Mouse (Mus musculus): Measurements from ENCODE around the gene Lmntd1. TPM values are rescaled to one million over a fixed set of nuclear protein-coding genes. Genes with fewer than 3 reads are reported as not detected.

Lmntd1 gene
- polyA plus RNA-seq, 1 experiment from 2014 or later: 0.29 TPM

DNA sequence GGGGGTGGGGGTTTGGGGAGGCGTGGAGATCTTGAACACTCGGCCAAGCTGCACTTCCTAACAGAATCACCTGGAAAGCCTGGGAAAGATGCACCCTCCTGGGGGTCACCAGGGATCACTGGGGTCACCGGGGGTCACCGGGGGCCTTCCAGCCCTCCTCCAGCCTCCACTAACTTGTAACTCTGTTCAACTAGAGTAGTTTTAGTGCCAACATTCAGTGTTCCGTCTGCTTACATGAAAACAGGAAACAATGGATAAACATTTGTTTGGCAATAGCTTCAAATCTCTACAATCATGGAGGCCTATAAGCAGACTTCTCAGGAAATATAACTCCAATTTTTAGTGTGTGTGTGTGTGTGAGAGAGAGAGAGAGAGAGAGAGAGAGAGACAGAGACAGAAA is 38.9 kb upstream of the Lmntd1 start:
- DNase-seq: peak; percentile 62
- no peaks in the 10 kb centered on the region for H3K27me3 ChIP-seq (ENCODE audit: insufficient read depth, low read length)
- ATAC-seq (ENCODE audit: insufficient read depth): no peak

DNA sequence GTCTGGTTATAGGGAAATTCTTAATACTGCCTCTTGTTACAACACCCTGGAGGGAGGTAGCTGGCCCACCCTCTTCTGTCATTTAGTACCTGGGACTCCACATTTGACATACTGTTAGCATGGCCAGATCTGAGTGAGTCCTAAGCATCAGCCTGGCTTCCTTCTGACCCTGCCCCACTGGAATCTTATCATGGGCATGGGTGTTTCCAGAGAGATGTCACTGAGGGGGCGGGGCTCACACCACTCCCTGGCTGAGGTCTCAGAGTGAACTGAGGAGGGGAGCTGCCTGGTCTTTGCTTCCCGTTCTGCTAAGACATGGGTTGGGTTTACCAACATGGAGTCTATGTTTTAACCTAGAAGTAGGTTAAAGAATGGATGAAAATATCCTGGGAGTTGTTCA is 37.9 kb upstream of the Lmntd1 start:
- no peak for TF ChIP-seq CTCF (IDR thresholded peaks at IDR 0.05; ENCODE audit: low read depth)
- no peak overlapping the region for H3K4me3 ChIP-seq (ENCODE audit: low read depth, low read length)
- ATAC-seq (ENCODE audit: insufficient read depth): peak; percentile 39
- H3K9ac ChIP-seq: no peak overlapping the region
- no peaks in the 10 kb centered on the region for H3K4me1 ChIP-seq (ENCODE audit: insufficient read depth)
- no peak for DNase-seq
- no peak overlapping the region for H3K4me2 ChIP-seq
- H3K36me3 ChIP-seq (ENCODE audit: insufficient read depth): no peaks in the 10 kb centered on the region
- no peaks in the 10 kb centered on the region for H3K9me3 ChIP-seq (ENCODE audit: low read depth, low read length)
- 45% methylated on average over 2 of the region's 2 CpGs for WGBS
- no peak overlapping the region for H3K27ac ChIP-seq (ENCODE audit: low read depth)
- H3K27me3 ChIP-seq (ENCODE audit: insufficient read depth, low read length): no peaks in the 10 kb centered on the region

More for the DNA sequence above, 38.9 kb upstream of the Lmntd1 start:
- Histone ChIP-seq H3K4me2 (no peak overlapping the region), H3K4me1 (ENCODE audit: insufficient read depth) (no peaks in the 10 kb centered on the region), H3K9ac (no peak overlapping the region), H3K27ac (ENCODE audit: low read depth) (no peak overlapping the region; the same call in 1 of the 2 replicates), H3K9me3 (ENCODE audit: low read depth, low read length) (no peaks in the 10 kb centered on the region), H3K36me3 (ENCODE audit: insufficient read depth) (no peaks in the 10 kb centered on the region), H3K4me3 (ENCODE audit: low read depth, low read length) (no peak overlapping the region)
- 76% methylated on average over 5 of the region's 5 CpGs for WGBS
- no peak for TF ChIP-seq CTCF (IDR thresholded peaks at IDR 0.05; ENCODE audit: low read depth)

DNA sequence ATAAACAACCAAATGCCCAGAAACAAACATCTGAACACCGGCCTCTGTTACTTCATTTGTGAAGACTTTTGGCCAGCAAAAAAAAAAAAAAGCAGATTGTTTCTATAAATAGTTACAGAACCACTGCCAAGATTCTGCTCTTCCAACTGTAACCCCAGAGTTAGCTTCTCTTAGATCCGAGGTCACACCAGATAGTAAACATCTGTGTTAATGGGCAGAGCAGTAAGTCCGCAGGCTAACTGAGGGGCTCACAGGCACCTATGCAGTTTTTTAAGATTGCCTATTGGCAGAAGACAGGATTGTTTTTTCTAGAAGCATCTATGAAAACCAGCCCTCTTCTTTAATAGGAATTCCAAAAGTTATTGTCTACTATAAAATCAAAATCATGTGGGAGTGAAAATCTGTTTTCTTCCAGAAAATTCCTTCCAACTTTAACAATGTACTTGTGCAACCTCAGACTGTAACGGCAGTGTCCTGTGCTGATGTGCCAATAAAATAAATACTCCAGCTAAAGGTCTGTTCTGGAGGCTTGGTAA is 26.9 kb upstream of the Lmntd1 start:
- Histone ChIP-seq H3K27me3 (ENCODE audit: insufficient read depth, low read length) (no peaks in the 10 kb centered on the region), H3K36me3 (ENCODE audit: insufficient read depth) (no peaks in the 10 kb centered on the region), H3K9ac (no peak overlapping the region), H3K4me3 (ENCODE audit: low read depth, low read length) (no peak overlapping the region), H3K4me2 (no peak overlapping the region), H3K9me3 (ENCODE audit: low read depth, low read length) (peaks cover 8% of the 10 kb centered on the region; the same call in 1 of the 2 replicates), H3K27ac (ENCODE audit: low read depth) (peak overlapping the region; percentile 63), H3K4me1 (ENCODE audit: insufficient read depth) (peaks cover 16% of the 10 kb centered on the region)
- DNase-seq: peak; percentile 87
- WGBS: 36% methylated on average over 4 of the region's 4 CpGs
- TF ChIP-seq CTCF (IDR thresholded peaks at IDR 0.05; ENCODE audit: low read depth): no peak
- peak; percentile 63; the same call in 1 of the 2 replicates for ATAC-seq (ENCODE audit: insufficient read depth)

DNA sequence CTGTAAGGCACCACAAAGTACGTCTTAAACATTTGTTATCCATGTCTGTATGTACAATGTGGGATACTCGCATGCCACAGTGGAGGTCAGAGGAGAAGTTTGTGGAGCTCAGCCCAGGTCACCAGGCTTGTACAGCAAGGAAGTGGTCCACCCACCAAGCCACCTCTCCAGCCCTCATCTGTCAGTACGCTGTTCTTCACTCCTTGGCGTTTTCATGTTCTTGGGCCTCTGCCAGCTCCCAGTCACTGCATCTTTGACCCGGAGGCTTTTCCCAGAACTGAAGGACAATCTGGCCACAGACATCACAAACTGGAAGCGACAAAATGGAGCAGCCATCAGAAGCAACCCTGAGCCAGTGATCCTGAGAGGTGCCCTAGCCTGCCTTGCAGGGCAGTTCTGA is 24.1 kb upstream of the Lmntd1 start:
- peak overlapping the region; percentile 1; the same call in 1 of the 2 replicates for H3K27ac ChIP-seq (ENCODE audit: low read depth)
- peak; percentile 75 for ATAC-seq (ENCODE audit: insufficient read depth)
- no peaks in the 10 kb centered on the region for H3K36me3 ChIP-seq (ENCODE audit: insufficient read depth)
- no peaks in the 10 kb centered on the region for H3K27me3 ChIP-seq (ENCODE audit: insufficient read depth, low read length)
- no peak overlapping the region for H3K4me3 ChIP-seq (ENCODE audit: low read depth, low read length)
- no peak overlapping the region for H3K4me2 ChIP-seq
- no peak overlapping the region for H3K9ac ChIP-seq
- peaks cover 8% of the 10 kb centered on the region; the same call in 1 of the 2 replicates for H3K9me3 ChIP-seq (ENCODE audit: low read depth, low read length)
- peak; percentile 85 for DNase-seq
- 37% methylated on average over 6 of the region's 6 CpGs for WGBS
- peaks cover 16% of the 10 kb centered on the region for H3K4me1 ChIP-seq (ENCODE audit: insufficient read depth)
- no peak for TF ChIP-seq CTCF (IDR thresholded peaks at IDR 0.05; ENCODE audit: low read depth)

DNA sequence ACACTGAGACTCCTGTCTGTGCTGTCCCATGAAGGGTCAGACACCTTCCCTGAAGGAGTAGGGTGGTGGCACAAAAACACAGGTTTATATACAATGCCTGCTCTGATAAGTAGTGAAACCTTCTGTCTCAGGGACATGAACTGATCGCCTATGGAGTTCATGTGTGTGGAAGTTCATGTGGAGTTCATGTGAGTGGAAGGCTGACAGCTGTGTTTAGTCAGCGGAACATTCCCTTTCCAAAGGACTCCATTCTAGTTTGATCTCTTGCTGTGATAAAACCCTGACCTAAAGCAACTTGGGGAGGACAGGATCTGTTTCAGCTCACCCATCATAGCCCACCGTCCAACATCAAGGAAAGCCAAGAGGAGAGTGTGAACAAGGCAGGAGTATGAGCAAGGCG is 22.6 kb upstream of the Lmntd1 start:
- DNase-seq (peak; percentile 45), ATAC-seq (ENCODE audit: insufficient read depth) (peak; percentile 11; the same call in 1 of the 2 replicates)
- Histone ChIP-seq H3K4me1 (ENCODE audit: insufficient read depth) (peaks cover 16% of the 10 kb centered on the region), H3K9me3 (ENCODE audit: low read depth, low read length) (peaks cover 8% of the 10 kb centered on the region; the same call in 1 of the 2 replicates), H3K36me3 (ENCODE audit: insufficient read depth) (no peaks in the 10 kb centered on the region), H3K4me2 (no peak overlapping the region), H3K9ac (no peak overlapping the region), H3K27me3 (ENCODE audit: insufficient read depth, low read length) (no peaks in the 10 kb centered on the region), H3K4me3 (ENCODE audit: low read depth, low read length) (no peak overlapping the region), H3K27ac (ENCODE audit: low read depth) (no peak overlapping the region; the same call in 1 of the 2 replicates)
- 46% methylated on average over 4 of the region's 4 CpGs for WGBS
- no peak for TF ChIP-seq CTCF (IDR thresholded peaks at IDR 0.05; ENCODE audit: low read depth)

DNA sequence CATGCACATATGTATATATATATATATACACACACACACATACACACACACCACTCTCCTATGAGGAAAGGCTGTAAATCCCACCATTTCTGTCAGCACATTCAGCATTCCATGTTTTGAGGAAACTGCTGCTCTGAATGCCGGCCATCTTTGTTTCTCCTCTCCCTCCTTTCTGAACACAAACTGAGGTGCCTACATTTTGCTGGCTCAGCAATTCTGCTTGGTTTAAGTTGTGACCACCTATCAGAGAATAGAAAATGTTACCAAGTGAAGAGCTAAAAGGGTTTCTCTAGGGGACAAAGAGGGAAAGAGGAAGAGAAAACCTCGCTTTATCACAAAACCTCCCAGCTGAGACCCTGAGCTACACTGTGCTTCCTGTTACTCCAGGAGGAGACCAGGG is 20.3 kb upstream of the Lmntd1 start:
- TF ChIP-seq CTCF (IDR thresholded peaks at IDR 0.05; ENCODE audit: low read depth): no peak
- Histone ChIP-seq H3K27me3 (ENCODE audit: insufficient read depth, low read length) (no peaks in the 10 kb centered on the region), H3K4me2 (no peak overlapping the region), H3K4me1 (ENCODE audit: insufficient read depth) (peaks cover 14% of the 10 kb centered on the region), H3K36me3 (ENCODE audit: insufficient read depth) (no peaks in the 10 kb centered on the region), H3K27ac (ENCODE audit: low read depth) (no peak overlapping the region), H3K4me3 (ENCODE audit: low read depth, low read length) (no peak overlapping the region), H3K9me3 (ENCODE audit: low read depth, low read length) (no peaks in the 10 kb centered on the region), H3K9ac (no peak overlapping the region)
- no peak for DNase-seq
- 71% methylated on average over 2 of the region's 2 CpGs for whole genome bisulfite sequencing
- ATAC-seq (ENCODE audit: insufficient read depth): no peak

DNA sequence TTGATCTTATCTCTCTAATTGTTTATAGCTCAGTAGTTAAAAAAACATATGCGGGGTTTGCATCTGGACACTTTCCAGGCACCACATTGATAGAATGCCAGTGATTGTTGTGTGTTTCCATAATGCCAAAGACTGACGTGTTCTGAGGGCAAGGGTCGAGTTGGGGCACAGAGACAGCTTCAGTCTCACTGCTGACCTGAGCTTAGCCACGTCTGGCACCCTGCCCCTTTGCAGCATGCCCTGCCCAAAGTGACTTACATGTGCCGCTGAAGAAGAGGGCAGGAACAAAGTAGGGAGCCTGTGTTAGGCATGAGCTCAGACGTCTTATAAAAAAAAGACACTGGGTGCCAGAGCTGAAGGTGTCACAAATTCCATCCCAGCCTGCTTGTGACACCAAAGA is 16.1 kb upstream of the Lmntd1 start:
- Histone ChIP-seq H3K36me3 (ENCODE audit: insufficient read depth) (no peaks in the 10 kb centered on the region), H3K9me3 (ENCODE audit: low read depth, low read length) (no peaks in the 10 kb centered on the region), H3K9ac (no peak overlapping the region), H3K4me3 (ENCODE audit: low read depth, low read length) (no peak overlapping the region), H3K4me1 (ENCODE audit: insufficient read depth) (0 out of 2 replicates have a peak, but pooled peaks cover 4% of the 10 kb centered on the region), H3K4me2 (no peak overlapping the region), H3K27me3 (ENCODE audit: insufficient read depth, low read length) (no peaks in the 10 kb centered on the region), H3K27ac (ENCODE audit: low read depth) (no peak overlapping the region)
- DNase-seq (peak; percentile 40), ATAC-seq (ENCODE audit: insufficient read depth) (peak; percentile 56; the same call in 1 of the 2 replicates)
- no peak for TF ChIP-seq CTCF (IDR thresholded peaks at IDR 0.05; ENCODE audit: low read depth)
- WGBS: 30% methylated on average over 6 of the region's 6 CpGs

All from lung, embryonic 14.5 days (tissue).